Mouse (Mus musculus) c-Kit-negative CD71-positive TER-119-positive erythroid progenitor cells, embryonic 14.5 days (primary cell): ENCODE data around the gene Rora.

Experiments used
- DNase-seq: peaks from one replicate; pipeline ENCODE4 v3.0.0-alpha.2; 2013; ENCODE audit warnings: low read depth, low spot score

Gene Rora

DNA sequence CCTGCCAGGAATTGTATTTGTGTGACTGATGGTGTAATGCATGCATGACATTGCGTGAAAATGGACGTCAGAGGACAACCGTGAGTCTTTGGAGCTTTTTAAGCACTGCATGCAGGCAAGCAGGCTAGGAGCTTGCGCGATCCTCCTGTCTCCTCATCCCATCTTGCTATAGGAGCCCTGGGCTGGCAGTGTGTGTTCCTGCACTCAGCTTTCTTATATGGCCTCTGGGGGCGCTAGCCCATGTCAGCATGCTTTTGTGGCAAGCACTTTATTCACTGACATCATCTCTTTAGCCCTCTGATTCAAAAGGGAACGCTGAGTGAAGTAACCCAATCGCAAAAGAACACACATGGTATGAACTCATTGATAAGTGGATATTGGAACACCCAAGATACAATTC is 105.7 kb downstream of the Rora start:
- no peak for DNase-seq

DNA sequence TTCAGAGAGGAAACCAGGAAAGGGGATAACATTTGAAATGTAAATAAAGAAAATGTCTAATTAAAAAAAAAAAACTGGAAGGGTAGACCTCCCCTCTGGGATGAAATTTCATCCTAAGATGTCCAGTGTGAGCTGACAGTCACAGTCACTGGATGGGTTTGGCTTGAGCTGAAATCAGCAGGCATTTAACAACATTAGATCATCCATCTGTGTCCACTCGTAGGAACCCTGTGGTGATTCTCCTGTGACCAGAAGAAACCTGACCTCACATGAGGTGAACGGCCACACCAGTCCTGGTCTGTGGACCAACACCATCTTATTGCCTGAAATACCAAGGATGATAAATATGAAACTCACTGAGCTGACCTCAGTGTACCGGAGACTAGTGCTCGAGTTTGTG is 106.7 kb downstream of the Rora start:
- DNase-seq = no peak

DNA sequence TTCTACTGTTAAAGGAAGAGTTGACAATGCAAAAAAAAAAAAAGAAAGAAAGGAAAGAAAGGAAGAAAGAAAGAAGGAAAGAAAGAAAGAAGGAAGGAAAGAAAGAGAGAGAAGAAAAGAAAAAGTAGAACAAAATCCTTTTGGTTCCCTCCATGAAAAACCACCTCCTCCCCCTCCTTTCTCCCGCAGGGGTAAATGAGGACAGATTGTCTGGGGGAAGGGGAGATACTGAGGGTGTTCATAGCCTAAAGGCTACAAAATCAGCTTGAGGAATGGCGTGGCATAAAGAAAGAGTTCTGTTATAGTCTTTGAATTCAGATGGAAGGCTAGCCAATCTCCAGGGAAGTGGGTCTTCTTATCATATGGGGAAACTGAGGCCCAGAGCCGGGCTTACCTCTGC is 107.3 kb downstream of the Rora start:
- DNase-seq = no peak

DNA sequence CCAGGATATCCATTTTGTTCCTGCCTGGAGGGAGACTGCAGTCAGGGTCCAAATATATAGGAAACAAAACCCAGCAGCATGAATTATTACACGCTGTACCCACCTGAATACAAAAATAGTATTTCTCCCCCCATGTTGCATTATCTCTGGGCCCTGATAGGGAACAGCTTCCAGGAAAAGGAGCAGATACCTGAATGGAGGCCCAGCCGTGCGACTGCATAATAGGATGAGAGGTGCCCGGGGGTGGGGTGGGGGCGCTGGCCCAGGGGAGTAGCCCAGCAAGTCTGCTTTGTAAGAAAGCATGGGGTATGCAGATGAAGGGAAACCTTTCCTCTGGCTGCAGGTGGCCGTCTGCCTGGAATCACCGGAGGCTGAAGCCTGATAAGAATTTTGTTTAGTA is 108.1 kb downstream of the Rora start:
- DNase-seq = no peak

DNA sequence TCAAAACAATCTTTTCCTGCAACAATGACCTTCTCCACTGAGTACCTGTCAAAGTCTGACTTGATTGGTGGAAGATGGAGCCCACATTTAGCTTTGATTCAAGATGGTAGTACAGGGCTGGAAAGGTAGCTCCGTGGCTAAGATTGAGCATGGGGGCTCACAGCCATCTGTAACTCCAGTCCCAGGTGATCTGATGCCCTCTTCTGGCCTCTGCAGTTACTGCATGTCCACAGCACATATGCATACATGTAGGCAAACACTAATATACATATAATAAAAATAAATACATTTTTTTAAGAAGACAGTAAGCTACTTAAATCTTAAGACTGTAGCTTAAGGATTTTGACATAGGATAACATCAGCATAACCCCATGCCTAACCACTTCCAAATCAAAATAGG is 112.0 kb downstream of the Rora start:
- DNase-seq = no peak

DNA sequence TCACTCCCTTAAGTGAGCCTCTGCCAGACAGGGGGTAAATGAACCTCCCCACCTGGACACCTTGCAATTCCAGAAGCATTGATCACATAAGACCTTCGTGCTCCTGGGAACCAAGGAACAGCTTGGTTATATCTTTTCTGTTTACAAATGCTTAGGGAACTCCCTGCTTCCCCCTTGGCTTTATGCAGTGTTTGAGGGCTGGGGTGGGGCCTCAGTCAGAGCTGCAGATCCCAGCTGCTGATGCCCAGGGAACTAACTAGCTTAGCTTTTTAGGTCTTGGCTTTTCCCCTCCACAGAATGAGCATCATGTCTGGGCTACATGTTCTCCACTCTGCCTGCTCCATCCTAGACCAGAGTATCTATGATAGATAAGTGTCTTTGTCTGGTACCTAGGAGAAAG is 116.1 kb downstream of the Rora start:
- DNase-seq = no peak

DNA sequence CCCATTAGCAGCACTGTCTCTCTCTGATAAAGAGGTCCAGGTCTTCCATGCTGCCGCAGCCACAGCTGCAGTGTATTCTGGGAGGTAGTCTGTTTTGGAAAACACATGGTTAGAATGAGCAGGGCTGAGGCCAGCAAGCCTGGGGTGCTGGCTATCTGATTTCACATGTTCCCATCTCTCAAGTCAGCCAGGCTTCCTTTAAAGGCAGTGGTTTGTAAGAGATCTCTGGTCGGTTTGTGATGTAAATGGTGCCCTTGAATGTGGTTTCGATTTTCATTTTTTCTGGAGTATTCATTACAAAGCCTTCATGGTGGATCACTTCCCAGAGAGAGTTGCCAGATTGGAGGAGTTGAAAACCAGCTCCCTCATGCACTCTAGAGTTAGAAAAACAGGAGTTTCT is 117.8 kb downstream of the Rora start:
- DNase-seq = no peak

DNA sequence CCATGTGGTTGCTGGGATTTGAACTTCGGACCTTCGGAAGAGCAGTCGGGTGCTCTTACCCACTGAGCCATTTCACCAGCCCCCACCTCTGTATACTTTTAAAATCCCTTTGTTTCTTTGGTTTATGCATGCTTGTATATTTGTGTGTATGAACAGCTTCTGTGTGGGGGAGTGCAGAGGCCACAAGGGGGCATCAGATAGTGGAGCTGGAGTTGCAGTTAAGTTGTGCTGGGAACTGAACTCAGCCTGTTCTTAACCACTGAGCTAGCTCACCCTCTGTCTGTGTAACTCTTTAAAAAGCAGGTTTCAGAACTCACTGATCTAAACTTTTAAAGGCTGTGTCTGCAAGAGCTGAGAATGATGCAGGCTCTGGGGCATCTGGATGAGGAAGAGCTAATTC is 120.2 kb downstream of the Rora start:
- DNase-seq = no peak

DNA sequence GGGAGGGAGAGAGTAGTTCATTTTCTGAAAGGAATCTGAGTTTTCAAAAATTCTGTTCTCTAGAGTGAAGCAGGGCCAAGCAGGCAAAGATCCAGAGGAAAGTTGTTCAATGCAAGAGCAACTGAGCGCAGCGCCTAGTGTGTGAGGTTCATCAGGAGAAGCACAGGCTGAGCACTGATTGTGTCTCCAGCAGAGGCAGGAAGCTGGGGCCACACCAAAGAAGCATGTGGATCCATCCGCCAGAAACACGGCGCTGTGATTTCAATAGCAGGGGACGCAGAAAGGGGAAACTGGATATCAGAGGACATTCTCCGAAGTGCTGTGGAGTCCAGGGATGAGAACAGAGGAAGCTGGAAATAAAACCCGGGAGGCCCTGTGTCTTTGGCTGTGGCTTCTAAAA is 128.4 kb downstream of the Rora start:
- no peak for DNase-seq

DNA sequence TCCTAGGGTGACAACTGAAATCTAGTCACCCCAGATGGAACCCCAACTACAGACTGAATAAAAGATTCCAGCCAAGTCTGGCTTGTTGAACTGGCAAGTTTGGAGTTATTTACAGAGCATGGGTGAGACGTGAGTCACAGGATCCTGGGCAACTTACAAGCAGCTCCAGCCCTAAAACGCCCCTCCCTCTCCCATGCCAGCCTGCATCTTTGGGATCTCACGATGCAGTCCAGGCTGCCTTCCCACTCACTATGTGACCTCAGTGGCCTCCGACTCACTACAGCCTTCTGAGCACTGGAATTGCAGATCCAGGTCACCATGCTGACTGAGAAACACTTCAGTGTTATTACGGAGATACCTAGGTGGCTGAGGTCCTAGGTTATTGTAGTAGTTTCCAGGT is 129.0 kb downstream of the Rora start:
- no peak for DNase-seq

DNA sequence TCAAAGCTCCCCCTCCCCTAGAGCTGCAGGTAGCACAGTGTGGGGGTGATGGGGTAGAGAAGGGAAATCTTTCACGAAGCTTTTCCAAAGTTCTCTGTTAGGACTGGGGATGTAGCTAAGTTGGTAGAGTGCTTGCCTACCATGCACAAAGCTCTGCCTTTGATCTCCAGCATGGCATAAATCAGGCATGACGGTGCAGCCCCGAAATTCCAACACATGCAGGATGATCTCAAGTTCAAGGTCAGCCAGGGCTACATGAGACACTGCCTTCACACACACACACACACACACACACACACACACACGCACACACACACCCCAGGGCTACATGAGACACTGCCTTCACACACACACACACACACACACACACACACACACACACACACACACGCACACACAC is 129.7 kb downstream of the Rora start:
- DNase-seq = no peak

DNA sequence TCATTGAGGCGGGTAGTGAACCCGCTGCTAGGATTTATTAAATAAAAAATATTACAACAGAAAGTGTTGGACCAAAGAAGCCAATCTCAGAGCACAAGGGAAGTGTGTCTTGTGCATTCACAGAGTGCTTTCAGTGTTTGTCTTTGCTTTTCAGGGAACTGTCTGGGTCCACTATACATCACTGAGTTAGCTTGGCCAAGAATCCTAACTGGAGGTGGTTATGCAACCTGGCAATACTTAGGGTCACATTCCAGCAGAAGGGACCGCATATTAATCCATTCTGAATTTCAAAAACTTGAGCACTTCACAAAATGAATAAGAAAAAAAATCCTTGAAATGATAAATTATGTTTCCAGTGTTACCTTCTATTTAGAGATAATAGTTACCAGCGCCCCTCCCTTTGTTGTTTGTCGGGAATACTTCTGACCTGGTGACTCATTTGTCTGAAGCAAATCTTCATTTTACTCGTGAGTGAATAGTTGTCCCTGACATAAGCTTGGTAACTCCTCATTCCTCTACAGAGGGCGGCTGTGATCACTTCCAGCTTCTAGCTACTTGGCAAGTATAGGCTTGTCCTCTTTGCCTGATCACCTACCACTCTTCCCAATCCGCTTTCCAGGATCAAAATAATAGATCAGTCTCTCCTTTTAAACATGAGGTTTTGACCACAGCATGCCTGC is 133.2 kb downstream of the Rora start:
- no peak for DNase-seq

DNA sequence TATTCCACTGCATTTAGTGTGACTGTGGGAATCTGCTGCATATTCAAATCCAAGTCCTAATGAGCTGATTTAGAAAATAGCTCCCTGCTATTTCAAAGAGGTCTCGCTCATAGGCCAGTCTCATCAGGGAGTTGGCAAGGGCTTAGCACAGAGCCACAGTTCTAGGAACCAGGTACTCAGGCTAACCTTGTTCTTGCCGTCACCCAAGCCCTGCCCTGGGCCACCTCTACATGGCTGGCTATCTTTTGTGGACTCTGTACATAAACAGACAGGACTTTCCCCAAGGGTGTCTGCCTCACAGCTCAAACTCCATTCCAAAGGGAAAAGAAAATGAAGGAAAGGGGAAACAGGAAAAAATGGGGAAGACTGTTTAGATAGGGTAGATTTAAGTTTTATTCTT is 134.1 kb downstream of the Rora start:
- DNase-seq = no peak

DNA sequence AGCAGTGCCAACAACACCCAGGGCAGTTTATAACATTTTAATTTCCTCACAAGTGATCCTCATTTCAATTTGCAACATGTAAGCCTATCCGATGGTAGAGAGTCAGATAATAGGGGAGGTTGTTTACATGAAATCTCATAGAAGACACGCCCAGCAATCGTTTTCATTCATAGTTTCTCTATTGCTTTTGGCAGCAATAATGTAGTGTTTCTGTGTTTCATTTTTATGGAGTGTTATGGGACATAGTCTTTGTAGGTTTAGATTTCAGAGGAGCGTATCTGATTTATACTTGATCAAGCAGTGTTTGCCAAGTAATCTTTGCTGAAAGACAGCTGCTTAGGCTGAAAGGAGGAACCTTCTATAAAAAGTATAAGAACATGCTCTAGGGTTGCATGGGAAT is 137.3 kb downstream of the Rora start:
- no peak for DNase-seq

DNA sequence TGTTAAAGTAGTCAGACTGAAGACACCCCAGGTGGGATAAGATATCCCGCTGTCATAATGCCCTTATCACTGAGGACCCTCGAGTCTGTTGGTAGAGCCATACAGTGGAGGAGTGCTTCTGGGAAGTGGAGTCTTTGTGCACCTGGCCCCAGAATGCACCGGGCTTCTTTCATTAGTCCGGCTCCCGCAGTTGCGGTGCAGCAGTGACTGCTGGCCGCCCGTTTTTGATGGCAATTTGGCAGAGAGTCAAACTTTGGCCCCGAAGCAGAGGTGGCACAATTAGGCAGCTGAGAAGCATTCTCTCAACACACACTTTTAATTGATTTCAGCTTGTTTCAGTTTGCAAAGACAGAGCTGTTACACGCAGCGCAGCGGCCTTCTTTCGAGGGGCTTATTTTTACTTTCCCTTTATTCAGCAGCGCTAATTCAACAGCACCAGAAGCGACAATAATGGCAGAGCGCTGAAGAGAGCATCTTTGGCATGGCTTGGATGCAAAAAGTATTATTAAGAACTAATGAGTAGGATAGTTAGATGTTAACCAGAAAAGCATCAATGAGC is 138.5 kb downstream of the Rora start:
- no peak for DNase-seq

DNA sequence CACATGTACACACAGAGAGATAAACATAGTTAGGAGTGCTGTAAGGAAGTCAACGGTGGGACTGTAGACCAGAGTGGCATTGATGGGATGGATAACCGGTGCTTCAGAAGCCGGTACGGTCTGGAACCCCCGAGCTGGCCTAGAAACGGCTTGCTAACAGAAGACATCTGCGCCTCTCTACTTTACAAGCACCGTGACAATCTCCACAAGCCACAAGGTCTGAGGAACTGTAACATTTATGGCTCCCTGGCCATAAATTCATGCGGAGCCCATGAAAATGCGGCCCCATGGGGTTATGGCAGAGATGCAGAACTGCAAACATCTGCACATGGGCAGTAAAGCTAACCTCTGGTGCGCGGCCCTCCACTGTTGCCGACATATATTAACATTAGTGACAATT is 141.7 kb downstream of the Rora start:
- DNase-seq = no peak

DNA sequence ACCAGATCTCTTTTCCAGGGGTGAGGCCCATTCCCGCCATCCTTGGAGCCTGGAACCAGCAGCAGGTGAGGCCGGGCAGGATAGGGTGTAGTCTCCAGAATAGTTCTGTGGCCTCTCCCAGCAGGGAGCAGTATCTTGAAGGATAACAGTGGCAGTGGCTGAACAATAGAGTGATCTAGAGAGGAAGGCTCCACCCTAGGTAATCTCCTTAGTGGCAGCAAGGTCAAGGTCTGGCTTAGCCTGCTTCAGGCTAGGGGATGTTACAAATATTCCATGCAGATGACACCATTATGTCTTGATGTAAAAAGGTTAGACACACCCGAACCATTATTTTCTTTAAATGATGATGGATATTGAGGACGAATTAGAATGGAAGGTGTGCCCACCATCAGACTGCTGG is 144.6 kb downstream of the Rora start:
- DNase-seq = no peak

DNA sequence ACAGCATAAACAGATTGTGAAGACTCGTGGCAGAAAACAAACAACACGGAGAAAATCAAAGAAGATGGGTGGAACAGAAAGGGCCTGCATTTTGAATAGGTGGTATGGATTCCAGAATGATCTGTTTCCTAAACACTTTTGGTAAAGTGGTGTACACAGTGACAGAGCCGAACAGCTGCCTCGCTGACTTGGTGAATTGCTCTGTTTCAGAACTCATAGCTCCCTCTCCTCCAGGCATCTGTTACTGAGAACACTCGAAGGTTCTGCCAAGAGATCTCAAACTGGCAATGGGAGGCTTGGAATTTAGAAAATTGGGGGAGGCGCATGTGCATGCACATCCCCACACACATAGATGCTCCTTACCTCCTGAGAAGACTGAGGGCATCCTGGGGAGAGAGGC is 145.5 kb downstream of the Rora start:
- DNase-seq = no peak

DNA sequence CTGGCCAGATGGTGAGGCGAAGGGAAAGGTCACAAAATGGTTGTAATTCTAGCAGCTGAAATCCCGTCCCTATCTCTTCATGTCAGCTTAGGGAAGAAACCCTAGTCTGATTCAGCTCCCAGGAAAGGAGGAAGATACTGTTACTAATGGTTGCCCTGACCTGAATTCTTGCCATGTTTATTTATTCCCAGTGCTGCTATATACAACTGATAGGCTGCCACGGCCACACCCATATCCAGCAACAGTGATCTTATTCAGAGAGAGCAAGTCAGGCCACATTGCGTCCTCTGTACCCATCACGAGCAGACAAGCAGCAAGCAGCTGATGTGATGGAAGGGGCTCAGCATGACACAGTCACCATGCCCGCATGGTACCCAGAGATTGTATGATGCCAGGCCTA is 150.6 kb downstream of the Rora start:
- DNase-seq = no peak

DNA sequence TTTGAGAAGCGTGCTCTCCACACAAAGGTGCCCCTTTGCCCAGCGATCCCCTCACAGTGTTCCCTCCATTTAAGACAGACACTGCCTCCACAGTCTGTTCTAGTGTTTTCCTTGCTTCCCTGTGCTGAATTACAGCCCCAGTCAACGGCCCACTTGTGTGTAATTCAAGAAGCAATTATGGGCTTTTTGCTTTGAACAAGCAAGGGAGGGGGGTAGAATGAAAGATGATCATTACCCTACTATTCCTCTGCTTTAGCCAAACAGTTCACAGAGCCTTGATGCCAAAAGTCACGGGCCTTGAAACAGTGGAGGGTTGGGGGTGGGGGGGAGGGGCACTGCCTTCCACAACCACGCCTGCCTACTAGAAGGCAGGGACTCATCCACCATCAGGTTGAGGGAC is 152.2 kb downstream of the Rora start:
- DNase-seq = no peak

DNA sequence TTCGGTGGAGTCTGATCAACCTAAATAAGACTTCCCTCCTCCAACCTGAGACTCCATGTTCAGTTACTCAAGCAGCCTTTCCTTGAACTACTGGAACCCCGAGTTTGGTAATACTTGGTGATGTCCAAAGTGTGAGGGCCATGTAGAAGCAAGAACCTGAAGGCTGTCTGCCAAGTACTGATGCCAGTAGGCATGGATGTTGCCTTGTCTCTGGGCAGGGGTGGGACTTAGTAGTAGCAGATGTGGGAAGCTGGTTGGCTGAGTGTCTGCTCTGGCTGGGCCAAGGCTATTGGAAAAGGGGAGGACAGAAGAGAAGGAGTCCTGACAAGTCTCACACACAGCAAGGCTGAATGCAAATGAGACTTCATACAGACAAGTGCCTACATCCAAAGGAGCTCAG is 154.1 kb downstream of the Rora start:
- no peak for DNase-seq

DNA sequence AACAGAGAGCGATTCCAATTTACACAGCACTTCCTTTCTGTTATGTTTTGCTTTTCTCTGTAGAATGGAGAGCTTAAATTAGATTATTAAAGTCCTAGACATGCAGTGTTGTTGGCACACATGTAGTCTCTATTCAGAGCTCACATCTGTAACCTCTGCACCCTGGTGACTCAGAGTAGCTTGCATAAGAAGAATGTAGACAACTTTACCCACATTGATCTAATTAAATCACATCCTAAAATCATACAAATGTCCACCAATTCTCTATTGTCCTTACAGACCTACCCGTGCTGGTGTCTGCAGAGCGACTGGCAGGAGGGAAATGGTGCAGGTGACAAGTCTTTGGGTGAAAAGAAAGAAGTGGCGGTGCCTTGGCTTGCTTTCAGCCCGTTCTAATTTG is 155.9 kb downstream of the Rora start:
- DNase-seq = no peak

DNA sequence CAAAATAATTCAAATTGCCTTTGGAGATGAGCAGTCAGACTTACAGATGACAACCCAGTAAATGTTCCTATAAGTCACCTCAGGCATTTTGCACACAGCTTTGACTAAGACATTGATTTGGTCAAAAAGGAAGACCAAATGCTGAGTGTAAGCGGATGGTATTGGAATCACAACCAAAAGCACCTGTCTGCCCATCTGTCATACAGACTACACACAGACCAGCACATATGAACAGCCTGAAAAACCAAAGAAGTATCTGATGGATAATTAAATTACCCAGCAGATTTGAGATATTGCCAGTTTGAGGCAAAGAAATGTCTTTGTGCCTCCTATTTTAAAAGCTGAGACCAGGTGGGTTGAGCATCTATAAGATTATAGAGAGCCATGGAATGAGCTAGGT is 161.1 kb downstream of the Rora start:
- no peak for DNase-seq

DNA sequence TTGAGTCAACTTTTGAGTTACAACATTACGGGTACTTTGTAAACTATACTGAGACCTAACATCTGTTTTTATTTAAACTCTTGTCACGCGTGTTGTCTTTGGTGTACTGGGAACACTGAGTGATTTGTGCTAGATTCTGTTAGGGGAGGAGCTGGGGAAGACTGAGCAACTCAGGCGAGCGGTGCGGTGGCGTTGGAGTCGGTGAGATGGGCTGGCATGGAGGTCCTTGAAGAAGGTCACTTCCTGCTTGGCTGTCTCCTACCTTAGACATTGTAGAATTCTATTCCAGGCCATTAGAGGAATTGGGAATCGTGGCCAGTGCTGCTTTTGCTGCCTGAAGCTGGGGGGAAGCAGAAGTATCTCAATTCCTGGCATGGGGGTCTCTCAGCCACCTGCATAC is 162.3 kb downstream of the Rora start:
- no peak for DNase-seq
